Mouse (Mus musculus): ENCODE results near the gene Ubqln1. TPM values are rescaled to one million over a fixed set of nuclear protein-coding genes. Genes with fewer than 3 reads are reported as not detected.

Ubqln1 gene
- 234 TPM for polyA plus RNA-seq (2014; fragmentation: Illumina TruSeq; extraction: RNeasy Lipid Tissue Mini Kit (QIAGEN cat#74804); ENCODE audit: low read depth, low replicate concordance)

GRCm38 (mm10) chr13:58215592-58216341 lies at the start of gene Ubqln1:
TSS of gene Ubqln1 (minus strand) at chr13:58215653.

GRCm38 (mm10) chr13:58157447-58158098 lies 57.9 kb downstream of the Ubqln1 start, which contains the start of gene Idnk:
TSS of gene Idnk (plus strand) at chr13:58157649.

GRCm38 (mm10) chr13:58128396-58128767 lies 87.1 kb downstream of the Ubqln1 start, which contains the start of gene Hnrnpa0:
TSS of gene Hnrnpa0 (minus strand) at chr13:58128556.

Other genes with a start within 250 kb of the Ubqln1 start
- 1.2 TPM for gene Klhl3, start 102.1 kb downstream of the Ubqln1 start, polyA plus RNA-seq (2014; fragmentation: Illumina TruSeq; extraction: RNeasy Lipid Tissue Mini Kit (QIAGEN cat#74804); ENCODE audit: low read depth, low replicate concordance)
- gene Hnrnpa0, start 87.1 kb downstream of the Ubqln1 start, polyA plus RNA-seq (2014; fragmentation: Illumina TruSeq; extraction: RNeasy Lipid Tissue Mini Kit (QIAGEN cat#74804); ENCODE audit: low read depth, low replicate concordance): 131 TPM
- 10.3 TPM for gene Idnk, start 58.0 kb downstream of the Ubqln1 start, polyA plus RNA-seq (2014; fragmentation: Illumina TruSeq; extraction: RNeasy Lipid Tissue Mini Kit (QIAGEN cat#74804); ENCODE audit: low read depth, low replicate concordance)
- gene Gkap1, start 60.0 kb upstream of the Ubqln1 start, polyA plus RNA-seq (2014; fragmentation: Illumina TruSeq; extraction: RNeasy Lipid Tissue Mini Kit (QIAGEN cat#74804); ENCODE audit: low read depth, low replicate concordance): 115 TPM
- 1.7 TPM for gene Kif27, start 143.5 kb upstream of the Ubqln1 start, polyA plus RNA-seq (2014; fragmentation: Illumina TruSeq; extraction: RNeasy Lipid Tissue Mini Kit (QIAGEN cat#74804); ENCODE audit: low read depth, low replicate concordance)
- 17.8 TPM for gene 2210016F16Rik, start 169.6 kb upstream of the Ubqln1 start, polyA plus RNA-seq (2014; fragmentation: Illumina TruSeq; extraction: RNeasy Lipid Tissue Mini Kit (QIAGEN cat#74804); ENCODE audit: low read depth, low replicate concordance)
- 79.4 TPM for gene Rmi1, start 186.6 kb upstream of the Ubqln1 start, polyA plus RNA-seq (2014; fragmentation: Illumina TruSeq; extraction: RNeasy Lipid Tissue Mini Kit (QIAGEN cat#74804); ENCODE audit: low read depth, low replicate concordance)
- 2,139 TPM for gene Hnrnpk, start 187.7 kb upstream of the Ubqln1 start, polyA plus RNA-seq (2014; fragmentation: Illumina TruSeq; extraction: RNeasy Lipid Tissue Mini Kit (QIAGEN cat#74804); ENCODE audit: low read depth, low replicate concordance)